Mouse (Mus musculus) spleen, adult 2 months (tissue): ENCODE results near the gene Zkscan3. TPM values are rescaled to one million over a fixed set of nuclear protein-coding genes. Genes with fewer than 3 reads are reported as not detected.

Experiments
- DNase-seq, 2 experiments: peaks; one replicate each; pipeline versions ENCODE4 v3.0.0 to v3.0.0-alpha.2; 2012 to 2021; ENCODE audit warnings: low spot score in 2 of 2, low read depth in 1 of 2
- H3K27ac ChIP-seq: fragments of 200-500 bp; 2 replicates; pipeline ENCODE4 v1.5.1; 2012; ENCODE audit warnings: low read length, inconsistent platforms; ENCODE audit not compliant: insufficient read depth
- H3K27me3 ChIP-seq: fragments of 200-500 bp; 2 replicates; pipeline ENCODE4 v1.6.1; 2012; ENCODE audit warnings: mild to moderate bottlenecking, moderate library complexity, low read length, inconsistent platforms; ENCODE audit not compliant: control insufficient read depth, insufficient read depth
- H3K36me3 ChIP-seq: fragments of 200-500 bp; 2 replicates; pipeline ENCODE4 v1.6.1; 2012; ENCODE audit warnings: mild to moderate bottlenecking, low read length, inconsistent platforms; ENCODE audit not compliant: control insufficient read depth, insufficient read depth
- H3K4me1 ChIP-seq: fragments of 200-500 bp; 2 replicates; pipeline ENCODE4 v1.6.1; 2011; ENCODE audit warnings: inconsistent platforms; ENCODE audit not compliant: control insufficient read depth, insufficient read depth, insufficient read length
- H3K4me3 ChIP-seq: fragments of 200-500 bp; 2 replicates; pipeline ENCODE4 v1.5.1; 2011; ENCODE audit warnings: mild to moderate bottlenecking, inconsistent platforms; ENCODE audit not compliant: insufficient read depth, insufficient read length; ENCODE audit errors: extremely low read depth
- CTCF ChIP-seq: fragments of 200-500 bp; IDR thresholded peaks from 2 replicates; pipeline ENCODE4 v1.5.1; 2011; ENCODE audit warnings: mild to moderate bottlenecking, inconsistent platforms; ENCODE audit not compliant: insufficient read depth, insufficient read length, insufficient replicate concordance; ENCODE audit errors: extremely low read depth
- POLR2A ChIP-seq: fragments of 200-500 bp; IDR thresholded peaks from 2 replicates; pipeline ENCODE4 v1.6.1; 2011; ENCODE audit warnings: low read depth, low read length, inconsistent platforms
- WGBS: fragments of 180-500 bp; shearing (Covaris S2); methylation state at CpG from one replicate; pipeline ENCODE4 v1.1.7; 2018; 5-methylcytosine and 5-hydroxymethylcytosine counted together
- polyA plus RNA-seq: library from polyadenylated mRNA; depleted of rRNA; stranded (reverse); fragments of >200 nt; gene quantifications from 2 replicates; pipeline ENCODE4 v1.2.3, GENCODE M21; 2012; rRNA removed

The Zkscan3 gene
- 12.5 and 15.2 TPM in 2 replicates for polyA plus RNA-seq

GRCm38 (mm10) chr13:21402287-21402846 is at the start of gene Zkscan3:
TSS of gene Zkscan3 (minus strand) at chr13:21402755.
- Histone ChIP-seq H3K4me3 (peak within 1 kb of the TSS; percentile 96), H3K36me3 (no peaks in the 10 kb centered on the region), H3K4me1 (peaks cover 1% of the 10 kb centered on the region), H3K27ac (peak within 1 kb of the TSS; percentile 64), H3K27me3 (peaks cover 1% of the 10 kb centered on the region; the same call in 1 of the 2 replicates)
- WGBS, result under 1% methylated on average over 35 of the region's 35 CpGs
- TF ChIP-seq CTCF (no peak), POLR2A (peak; percentile 32; the same call in 1 of the 2 replicates)
- DNase-seq, result peak; percentile 70 to 76

- Histone ChIP-seq H3K27ac (no peak overlapping the region), H3K4me3 (no peak overlapping the region), H3K27me3 (no peaks in the 10 kb centered on the region), H3K4me1 (0 out of 2 replicates have a peak, but pooled peaks cover 2% of the 10 kb centered on the region), H3K36me3 (peaks cover 33% of the 10 kb centered on the region)
- no peak for DNase-seq
- WGBS, result 89% methylated on average over 16 of the region's 16 CpGs
- TF ChIP-seq CTCF (no peak), POLR2A (no peak)
Measured at GRCm38 (mm10) chr13:21447856-21448614, 45.5 kb upstream of the Zkscan3 start.

GRCm38 (mm10) chr13:21446796-21447195 is 44.2 kb upstream of the Zkscan3 start:
- 85% methylated on average over 9 of the region's 9 CpGs for WGBS
- Histone ChIP-seq H3K27ac (no peak overlapping the region), H3K36me3 (peaks cover 33% of the 10 kb centered on the region), H3K27me3 (no peaks in the 10 kb centered on the region), H3K4me3 (no peak overlapping the region), H3K4me1 (no peaks in the 10 kb centered on the region)
- DNase-seq, result no peak
- no peak for TF ChIP-seq CTCF
- no peak for TF ChIP-seq POLR2A

- Histone ChIP-seq H3K4me1 (no peaks in the 10 kb centered on the region), H3K4me3 (peak overlapping the region; percentile 73), H3K27me3 (no peaks in the 10 kb centered on the region), H3K27ac (peak overlapping the region; percentile 0; the same call in 1 of the 2 replicates), H3K36me3 (peaks cover 14% of the 10 kb centered on the region)
- 34% methylated on average over 10 of the region's 10 CpGs for WGBS
- DNase-seq, result no peak
- no peak for TF ChIP-seq POLR2A
- TF ChIP-seq CTCF, result no peak
Measured at GRCm38 (mm10) chr13:21441207-21441572, 38.6 kb upstream of the Zkscan3 start.

GRCm38 (mm10) chr13:21440503-21441206 is 38.1 kb upstream of the Zkscan3 start, which contains the start of gene Pgbd1:
TSS of gene Pgbd1 (minus strand) at chr13:21441058.
- peak within 1 kb of the TSS; percentile 73 for H3K4me3 ChIP-seq
- WGBS, result 1% methylated on average over 32 of the region's 32 CpGs
- no peaks in the 10 kb centered on the region for H3K27me3 ChIP-seq
- TF ChIP-seq POLR2A, result no peak
- no peak for TF ChIP-seq CTCF
- peak in 1 of 2 experiments; percentile 18 for DNase-seq
- H3K36me3 ChIP-seq, result peaks cover 14% of the 10 kb centered on the region
- peak within 1 kb of the TSS; percentile 0; the same call in 1 of the 2 replicates for H3K27ac ChIP-seq
- H3K4me1 ChIP-seq, result no peaks in the 10 kb centered on the region

GRCm38 (mm10) chr13:21435476-21435875 is 32.9 kb upstream of the Zkscan3 start:
- Histone ChIP-seq H3K4me1 (no peaks in the 10 kb centered on the region), H3K4me3 (no peak overlapping the region), H3K27ac (no peak overlapping the region), H3K36me3 (no peaks in the 10 kb centered on the region), H3K27me3 (no peaks in the 10 kb centered on the region)
- TF ChIP-seq CTCF, result no peak
- no peak for TF ChIP-seq POLR2A
- 78% methylated on average over 4 of the region's 4 CpGs for WGBS
- DNase-seq, result no peak
